Mouse (Mus musculus) layer of hippocampus, postnatal 14 days (tissue): ENCODE data around the gene D10Jhu81e. TPM values are rescaled to one million over a fixed set of nuclear protein-coding genes. Genes with fewer than 3 reads are reported as not detected.
"Not testable (repeated sequence)": the region's sequence is repeated elsewhere in the genome, so short reads cannot be mapped to it uniquely, and the experiment has no call there.

Experiments
- DNase-seq, 2 experiments: peaks; one replicate each; pipeline ENCODE4 v3.0.0; 2021 to 2022; ENCODE audit warnings: low spot score in 2 of 2, mixed read lengths in 1 of 2
- total RNA-seq, 2 experiments: library from RNA; stranded (reverse); gene quantifications; 2 replicates each; pipeline ENCODE4 v1.2.3; 2021

The D10Jhu81e gene
- total RNA-seq, 2 experiments from 2014 or later = 116 to 119 TPM

- no peak for DNase-seq
Observed at GRCm38 (mm10) chr10:78134975-78135798, 34.4 kb downstream of the D10Jhu81e start.

GRCm38 (mm10) chr10:78134400-78134799 is 35.2 kb downstream of the D10Jhu81e start:
- no peak for DNase-seq

GRCm38 (mm10) chr10:78129998-78130397 is 39.6 kb downstream of the D10Jhu81e start:
- DNase-seq = no peak

- peak in 1 of 2 experiments; percentile 20 for DNase-seq
Observed at GRCm38 (mm10) chr10:78129423-78129822, 40.2 kb downstream of the D10Jhu81e start.

- DNase-seq = no peak
Observed at GRCm38 (mm10) chr10:78128647-78129046, 40.9 kb downstream of the D10Jhu81e start.

- DNase-seq = no peak
Observed at GRCm38 (mm10) chr10:78127931-78128330, 41.7 kb downstream of the D10Jhu81e start.

- DNase-seq = no peak
Observed at GRCm38 (mm10) chr10:78127046-78127870, 42.3 kb downstream of the D10Jhu81e start.

- DNase-seq = no peak
Observed at GRCm38 (mm10) chr10:78126311-78126710, 43.3 kb downstream of the D10Jhu81e start.

GRCm38 (mm10) chr10:78125061-78125460 is 44.5 kb downstream of the D10Jhu81e start:
- DNase-seq = not testable (repeated sequence)

- not testable (repeated sequence) for DNase-seq
Observed at GRCm38 (mm10) chr10:78124137-78124536, 45.4 kb downstream of the D10Jhu81e start.

- DNase-seq = no peak
Observed at GRCm38 (mm10) chr10:78119422-78119821, 50.2 kb downstream of the D10Jhu81e start.

- no peak for DNase-seq
Observed at GRCm38 (mm10) chr10:78115153-78115552, 54.4 kb downstream of the D10Jhu81e start.

GRCm38 (mm10) chr10:78114521-78115092 is 55.0 kb downstream of the D10Jhu81e start:
- DNase-seq = no peak

Other genes starting within 250 kb of the D10Jhu81e start
- gene Trpm2, start 199.2 kb downstream of the D10Jhu81e start, total RNA-seq = 10 to 100 TPM; 31.3 to 32.6 TPM
- gene 1810043G02Rik, start 191.3 kb downstream of the D10Jhu81e start, total RNA-seq = 10 to 100 TPM; 35.2 to 37.4 TPM
- gene Pfkl, start 159.7 kb downstream of the D10Jhu81e start, total RNA-seq = 100 to 1,000 TPM; 155 to 164 TPM
- under 1 TPM; 0.39 to 0.57 TPM for gene Dnmt3l, start 127.8 kb downstream of the D10Jhu81e start, total RNA-seq
- gene Aire, start 126.2 kb downstream of the D10Jhu81e start, total RNA-seq = under 1 TPM; 0.16 to 0.45 TPM
- 1 to 10 TPM; 4.5 to 5.7 TPM for gene Icosl, start 100.5 kb downstream of the D10Jhu81e start, total RNA-seq
- gene Pwp2, start 15.4 kb upstream of the D10Jhu81e start, total RNA-seq = 10 to 100 TPM; 17.5 to 17.9 TPM
- 10 to 100 TPM; 76.9 to 80.1 TPM for gene Trappc10, start 74.9 kb upstream of the D10Jhu81e start, total RNA-seq
- gene Agpat3, start 182.7 kb upstream of the D10Jhu81e start, total RNA-seq = 100 to 1,000 TPM; 258 to 259 TPM
- gene Rrp1, start 243.3 kb upstream of the D10Jhu81e start, total RNA-seq = 100 to 1,000 TPM; 337 to 342 TPM